Mouse (Mus musculus) midbrain, embryonic 12.5 days (tissue): ENCODE measurements around the gene Itgb2l. TPM values are rescaled to one million over a fixed set of nuclear protein-coding genes. Genes with fewer than 3 reads are reported as not detected.
A peak's percentile ranks its signal among the peaks of the same experiment; 100 is the strongest.
"Not testable (repeated sequence)": the region's sequence is repeated elsewhere in the genome, so short reads cannot be mapped to it uniquely, and the experiment has no call there.

Source experiments
- ATAC-seq: fragments of 200-750 bp; cut with Nextera tagmentation; 2 replicates; pipeline ENCODE4 v1.8.0; 2017; ENCODE audit warnings: low read depth, moderate TSS enrichment, moderate library complexity; ENCODE audit not compliant: low FRiP score
- H3K27ac ChIP-seq: fragments of 300-500 bp; sonication (generic); replicated peaks from 2 replicates; pipeline ENCODE4 v1.5.1; 2016; ENCODE audit warnings: mild to moderate bottlenecking
- H3K27me3 ChIP-seq: fragments of 300-500 bp; sonication (generic); 2 replicates; pipeline ENCODE4 v1.6.1; 2016; ENCODE audit warnings: mild to moderate bottlenecking
- H3K36me3 ChIP-seq: fragments of 300-500 bp; sonication (generic); 2 replicates; pipeline ENCODE4 v1.6.1; 2016
- H3K4me1 ChIP-seq: fragments of 300-500 bp; sonication (generic); 2 replicates; pipeline ENCODE4 v1.6.1; 2016
- H3K4me2 ChIP-seq: fragments of 300-500 bp; sonication (generic); replicated peaks from 2 replicates; pipeline ENCODE4 v1.6.1; 2016; ENCODE audit warnings: mild to moderate bottlenecking, moderate library complexity
- H3K4me3 ChIP-seq: fragments of 300-500 bp; sonication (generic); 2 replicates; pipeline ENCODE4 v1.5.1; 2016; ENCODE audit warnings: mild to moderate bottlenecking
- H3K9ac ChIP-seq: fragments of 300-500 bp; sonication (generic); replicated peaks from 2 replicates; pipeline ENCODE4 v1.6.1; 2016; ENCODE audit warnings: mild to moderate bottlenecking, moderate library complexity
- H3K9me3 ChIP-seq: fragments of 300-500 bp; sonication (generic); 2 replicates; pipeline ENCODE4 v1.6.1; 2016; ENCODE audit warnings: mild to moderate bottlenecking
- WGBS: fragments of 180-500 bp; shearing (Covaris S2); methylation state at CpG from one replicate; pipeline ENCODE4 v1.1.7; 2016; 5-methylcytosine and 5-hydroxymethylcytosine counted together
- polyA plus RNA-seq: library from polyadenylated mRNA; unstranded; fragments of >200 nt; fragmentation: Nextera tagmentation; extraction: Ambion mirVana; gene quantifications from 2 replicates; pipeline ENCODE4 v1.2.1, GENCODE M21; 2016

Gene Itgb2l
- polyA plus RNA-seq, 1 experiment from 2014 or later = not detected

DNA sequence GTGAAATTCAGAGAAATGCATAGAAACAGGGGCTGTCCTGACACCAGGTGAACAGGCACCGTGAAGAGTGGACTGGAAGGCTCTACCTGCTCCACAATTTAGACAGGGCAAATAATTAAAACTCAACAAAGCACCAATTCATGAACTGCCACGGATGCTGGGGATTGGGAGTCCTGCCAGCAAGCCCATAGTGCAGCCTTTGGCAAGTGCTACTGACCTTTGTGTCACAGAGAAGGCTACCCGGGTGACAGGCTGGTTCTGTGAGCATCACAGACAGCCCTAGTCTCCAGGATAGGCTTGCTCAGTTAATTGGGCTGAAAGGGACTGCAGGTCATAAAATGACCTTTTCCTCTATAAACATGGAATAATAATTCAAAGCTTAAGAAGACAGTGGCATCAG is 17.4 kb upstream of the Itgb2l start:
- ATAC-seq = no peak
- Histone ChIP-seq H3K4me3 (no peak overlapping the region), H3K4me2 (no peak overlapping the region), H3K27me3 (no peaks in the 10 kb centered on the region; the same call in 1 of the 2 replicates), H3K36me3 (no peaks in the 10 kb centered on the region), H3K27ac (no peak overlapping the region), H3K9me3 (no peaks in the 10 kb centered on the region), H3K4me1 (no peaks in the 10 kb centered on the region), H3K9ac (no peak overlapping the region)
- WGBS = 73% methylated on average over 3 of the region's 3 CpGs

GRCm38 (mm10) chr16:96459356-96459755 is 15.9 kb upstream of the Itgb2l start:
- no peak overlapping the region for H3K27ac ChIP-seq
- no peak for ATAC-seq
- no peak overlapping the region for H3K4me3 ChIP-seq
- no peaks in the 10 kb centered on the region for H3K4me1 ChIP-seq
- no peaks in the 10 kb centered on the region for H3K9me3 ChIP-seq
- no peaks in the 10 kb centered on the region for H3K36me3 ChIP-seq
- no peak overlapping the region for H3K4me2 ChIP-seq
- WGBS = 96% methylated on average over 2 of the region's 2 CpGs
- H3K9ac ChIP-seq = no peak overlapping the region
- no peaks in the 10 kb centered on the region; the same call in 1 of the 2 replicates for H3K27me3 ChIP-seq

DNA sequence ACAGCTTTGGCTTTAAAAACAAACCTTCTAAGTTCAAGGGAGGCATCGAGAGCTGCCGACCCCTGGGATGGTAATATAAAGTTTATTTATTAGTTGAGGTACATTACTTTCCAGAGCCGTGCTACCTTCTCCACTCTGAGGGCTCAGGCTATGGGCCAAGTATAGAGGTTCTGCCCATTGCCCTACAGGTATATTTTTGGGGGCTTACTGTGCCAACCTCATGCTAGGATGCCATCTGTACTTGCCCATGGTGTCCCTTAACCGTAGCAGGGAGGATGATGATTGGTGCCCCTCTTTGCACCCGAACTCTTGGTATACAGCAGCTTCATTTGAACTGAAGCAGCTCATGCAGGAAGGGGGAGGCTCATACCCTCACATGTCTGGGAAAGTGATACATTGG is 14.2 kb upstream of the Itgb2l start:
- Histone ChIP-seq H3K9ac (no peak overlapping the region), H3K4me2 (no peak overlapping the region), H3K27ac (no peak overlapping the region), H3K27me3 (no peaks in the 10 kb centered on the region; the same call in 1 of the 2 replicates), H3K4me1 (no peaks in the 10 kb centered on the region), H3K9me3 (no peaks in the 10 kb centered on the region), H3K36me3 (no peaks in the 10 kb centered on the region), H3K4me3 (no peak overlapping the region)
- no peak for ATAC-seq
- 90% methylated on average over 5 of the region's 5 CpGs for WGBS

DNA sequence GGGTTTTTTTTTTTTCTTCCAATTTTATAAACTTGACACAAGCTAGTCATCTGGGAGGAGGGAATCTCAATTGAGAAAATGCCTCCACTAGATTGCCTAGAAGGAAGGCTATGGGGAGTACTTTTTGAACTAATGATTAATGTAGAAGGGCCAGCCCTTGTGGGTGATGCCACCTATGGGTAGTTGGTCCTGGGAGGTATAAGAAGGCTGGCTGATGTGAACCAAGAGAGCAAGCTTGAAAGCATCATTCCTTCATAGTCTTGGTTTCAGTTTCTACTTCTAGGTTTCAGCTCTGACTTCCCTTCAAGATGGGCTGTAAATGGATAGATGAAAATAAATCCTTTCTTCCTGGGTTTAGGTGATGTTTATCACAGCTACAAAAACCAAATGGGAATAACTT is 10.7 kb upstream of the Itgb2l start:
- Histone ChIP-seq H3K27ac (no peak overlapping the region), H3K4me1 (no peaks in the 10 kb centered on the region), H3K27me3 (no peaks in the 10 kb centered on the region; the same call in 1 of the 2 replicates), H3K4me3 (no peak overlapping the region), H3K36me3 (no peaks in the 10 kb centered on the region), H3K9me3 (no peaks in the 10 kb centered on the region), H3K4me2 (no peak overlapping the region), H3K9ac (no peak overlapping the region)
- no peak for ATAC-seq

- H3K27me3 ChIP-seq, H3K9me3 ChIP-seq, H3K27ac ChIP-seq, H3K4me2 ChIP-seq, ATAC-seq, H3K36me3 ChIP-seq, H3K9ac ChIP-seq, H3K4me3 ChIP-seq, H3K4me1 ChIP-seq: not testable (repeated sequence)
- 90% methylated on average over 16 of the region's 16 CpGs for WGBS
Measured at GRCm38 (mm10) chr16:96450871-96451270, 7.5 kb upstream of the Itgb2l start.

DNA sequence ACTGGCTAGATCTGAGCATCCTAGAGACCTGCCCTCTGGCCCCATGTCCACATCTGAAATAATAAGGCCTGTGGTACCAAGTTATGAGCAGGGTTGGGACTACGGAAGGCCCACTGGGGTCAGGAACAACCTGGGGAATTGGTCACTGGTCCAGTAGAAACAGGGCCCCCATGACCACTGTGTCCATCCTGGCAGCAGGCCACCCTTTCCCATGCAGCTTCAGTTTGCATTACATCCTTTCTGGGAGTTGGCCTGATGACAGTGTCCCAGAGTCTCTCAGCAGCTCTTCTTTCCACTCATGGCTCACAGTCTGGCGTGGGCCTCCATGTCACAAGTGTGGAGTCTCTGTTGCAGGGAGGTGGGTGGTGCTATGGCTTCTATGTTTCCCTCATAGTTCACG is 1.6 kb downstream of the Itgb2l start:
- Histone ChIP-seq H3K4me2 (no peak overlapping the region), H3K27ac (no peak overlapping the region), H3K4me3 (no peak overlapping the region), H3K4me1 (no peaks in the 10 kb centered on the region), H3K9ac (no peak overlapping the region), H3K36me3 (no peaks in the 10 kb centered on the region), H3K9me3 (no peaks in the 10 kb centered on the region), H3K27me3 (no peaks in the 10 kb centered on the region)
- 79% methylated on average over 3 of the region's 3 CpGs for WGBS
- no peak for ATAC-seq

- no peak overlapping the region for H3K9ac ChIP-seq
- H3K27me3 ChIP-seq = no peaks in the 10 kb centered on the region
- no peaks in the 10 kb centered on the region for H3K4me1 ChIP-seq
- H3K27ac ChIP-seq = no peak overlapping the region
- no peak overlapping the region for H3K4me3 ChIP-seq
- 81% methylated on average over 8 of the region's 8 CpGs for WGBS
- peak; percentile 63; the same call in 1 of the 2 replicates for ATAC-seq
- no peaks in the 10 kb centered on the region for H3K9me3 ChIP-seq
- no peaks in the 10 kb centered on the region for H3K36me3 ChIP-seq
- H3K4me2 ChIP-seq = no peak overlapping the region
Measured at GRCm38 (mm10) chr16:96440871-96441270, 2.5 kb downstream of the Itgb2l start.

- no peak overlapping the region for H3K4me3 ChIP-seq
- 82% methylated on average over 4 of the region's 4 CpGs for WGBS
- no peak for ATAC-seq
Measured at GRCm38 (mm10) chr16:96439682-96440081, 3.7 kb downstream of the Itgb2l start.

DNA sequence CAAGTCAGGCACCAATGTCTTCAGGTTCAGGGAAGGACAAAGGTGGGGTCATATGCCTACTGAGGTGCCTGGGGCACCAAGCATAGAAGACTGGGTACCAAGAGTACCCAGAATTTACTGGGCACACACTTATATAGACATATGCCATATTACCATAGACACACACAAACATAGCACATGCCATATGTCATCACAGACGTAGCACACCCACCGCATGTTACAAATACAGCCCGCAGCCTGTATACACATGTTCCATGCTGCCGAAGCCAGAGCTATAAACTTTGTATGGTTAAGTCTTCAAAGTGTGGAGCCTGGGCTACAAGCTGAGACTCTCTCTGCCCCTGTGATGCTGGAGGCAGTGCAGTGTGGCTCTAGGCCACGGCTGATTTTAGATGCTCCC is 4.5 kb downstream of the Itgb2l start:
- Histone ChIP-seq H3K4me1 (no peaks in the 10 kb centered on the region), H3K27ac (no peak overlapping the region), H3K27me3 (no peaks in the 10 kb centered on the region), H3K9ac (no peak overlapping the region), H3K4me2 (no peak overlapping the region), H3K4me3 (no peak overlapping the region), H3K9me3 (no peaks in the 10 kb centered on the region), H3K36me3 (no peaks in the 10 kb centered on the region)
- no peak for ATAC-seq
- WGBS = 94% methylated on average over 5 of the region's 5 CpGs

More at GRCm38 (mm10) chr16:96439682-96440081, 3.7 kb downstream of the Itgb2l start:
- H3K36me3 ChIP-seq = no peaks in the 10 kb centered on the region
- no peak overlapping the region for H3K27ac ChIP-seq
- no peaks in the 10 kb centered on the region for H3K27me3 ChIP-seq
- no peaks in the 10 kb centered on the region for H3K9me3 ChIP-seq
- H3K4me1 ChIP-seq = no peaks in the 10 kb centered on the region
- H3K9ac ChIP-seq = no peak overlapping the region
- no peak overlapping the region for H3K4me2 ChIP-seq

- Histone ChIP-seq H3K4me3 (no peak overlapping the region), H3K4me2 (no peak overlapping the region), H3K4me1 (no peaks in the 10 kb centered on the region), H3K9me3 (no peaks in the 10 kb centered on the region), H3K36me3 (no peaks in the 10 kb centered on the region), H3K9ac (no peak overlapping the region), H3K27ac (no peak overlapping the region), H3K27me3 (no peaks in the 10 kb centered on the region)
- WGBS = 80% methylated on average over 3 of the region's 3 CpGs
- ATAC-seq = no peak
Measured at GRCm38 (mm10) chr16:96434024-96434785, 9.2 kb downstream of the Itgb2l start.

GRCm38 (mm10) chr16:96433266-96433665 is 10.2 kb downstream of the Itgb2l start:
- no peak for ATAC-seq
- H3K4me2 ChIP-seq = no peak overlapping the region

DNA sequence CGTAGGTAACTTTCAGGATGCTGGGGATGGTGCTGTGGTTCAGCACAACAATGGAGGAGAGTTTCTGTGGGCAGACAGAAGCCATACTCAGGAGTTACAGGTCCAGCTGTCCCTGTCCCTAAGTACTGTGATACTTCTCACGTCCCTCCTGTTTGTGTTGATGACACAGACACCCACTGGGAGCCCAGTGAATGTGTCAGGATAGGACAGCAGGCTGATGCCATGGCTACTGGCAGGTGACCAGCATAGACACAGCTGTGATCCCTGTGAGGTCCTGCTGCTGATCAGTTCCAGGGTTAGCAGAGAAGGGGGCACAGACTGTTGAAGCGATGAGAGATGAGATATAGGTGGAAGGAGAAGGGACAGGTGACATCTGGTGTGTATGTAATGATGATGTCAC is 14.4 kb downstream of the Itgb2l start:
- no peaks in the 10 kb centered on the region for H3K36me3 ChIP-seq
- no peaks in the 10 kb centered on the region for H3K4me1 ChIP-seq
- H3K4me2 ChIP-seq = no peak overlapping the region
- no peak overlapping the region for H3K4me3 ChIP-seq
- peaks cover 4% of the 10 kb centered on the region; the same call in 1 of the 2 replicates for H3K27me3 ChIP-seq
- WGBS = 71% methylated on average over 3 of the region's 3 CpGs
- H3K9ac ChIP-seq = no peak overlapping the region
- H3K27ac ChIP-seq = no peak overlapping the region
- H3K9me3 ChIP-seq = no peaks in the 10 kb centered on the region
- no peak for ATAC-seq

More at GRCm38 (mm10) chr16:96433266-96433665, 10.2 kb downstream of the Itgb2l start:
- Histone ChIP-seq H3K27ac (no peak overlapping the region), H3K36me3 (no peaks in the 10 kb centered on the region), H3K9ac (no peak overlapping the region), H3K27me3 (peaks cover 4% of the 10 kb centered on the region; the same call in 1 of the 2 replicates), H3K4me1 (no peaks in the 10 kb centered on the region), H3K4me3 (no peak overlapping the region), H3K9me3 (no peaks in the 10 kb centered on the region)
- WGBS = 83% methylated on average over 10 of the region's 10 CpGs

DNA sequence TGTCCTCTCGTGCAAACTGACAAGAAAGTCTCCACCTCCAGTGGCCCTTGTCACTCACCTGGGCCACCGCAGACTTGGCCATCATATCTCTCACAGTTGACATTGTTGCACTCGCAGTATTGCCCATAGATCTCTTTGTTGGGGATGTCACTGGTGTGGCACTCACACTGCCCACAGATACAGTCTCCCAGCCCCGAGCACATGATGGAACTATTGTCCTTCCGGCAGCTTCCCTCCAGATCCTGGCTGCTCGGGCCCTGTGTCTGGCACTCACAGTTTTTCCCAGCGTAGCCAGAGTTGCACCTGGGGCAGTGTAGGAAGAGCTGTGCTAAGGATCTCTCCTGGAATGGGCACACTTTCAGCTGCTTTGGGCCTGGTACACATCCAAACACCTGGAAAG is 16.7 kb downstream of the Itgb2l start:
- H3K4me2 ChIP-seq = no peak overlapping the region
- WGBS = 86% methylated on average over 7 of the region's 7 CpGs
- H3K36me3 ChIP-seq = no peaks in the 10 kb centered on the region
- no peak overlapping the region for H3K27ac ChIP-seq
- H3K27me3 ChIP-seq = peaks cover 4% of the 10 kb centered on the region; the same call in 1 of the 2 replicates
- no peak overlapping the region for H3K4me3 ChIP-seq
- ATAC-seq = no peak
- H3K9me3 ChIP-seq = no peaks in the 10 kb centered on the region
- no peaks in the 10 kb centered on the region for H3K4me1 ChIP-seq
- no peak overlapping the region for H3K9ac ChIP-seq
